Mouse (Mus musculus) lung, adult 2 months (tissue): ENCODE measurements around the gene Pgam1.

Experiments
- CTCF ChIP-seq: fragments of 200-500 bp; IDR thresholded peaks from 2 replicates; pipeline ENCODE4 v1.5.1; 2011; ENCODE audit warnings: mild to moderate bottlenecking, low read length, control low read depth; ENCODE audit not compliant: insufficient read depth
- POLR2A ChIP-seq: fragments of 200-500 bp; IDR thresholded peaks from 2 replicates; pipeline ENCODE4 v1.6.1; 2011; ENCODE audit warnings: low read depth, mild to moderate bottlenecking, control low read depth, low read length, borderline replicate concordance; ENCODE audit errors: extremely low read depth

DNA sequence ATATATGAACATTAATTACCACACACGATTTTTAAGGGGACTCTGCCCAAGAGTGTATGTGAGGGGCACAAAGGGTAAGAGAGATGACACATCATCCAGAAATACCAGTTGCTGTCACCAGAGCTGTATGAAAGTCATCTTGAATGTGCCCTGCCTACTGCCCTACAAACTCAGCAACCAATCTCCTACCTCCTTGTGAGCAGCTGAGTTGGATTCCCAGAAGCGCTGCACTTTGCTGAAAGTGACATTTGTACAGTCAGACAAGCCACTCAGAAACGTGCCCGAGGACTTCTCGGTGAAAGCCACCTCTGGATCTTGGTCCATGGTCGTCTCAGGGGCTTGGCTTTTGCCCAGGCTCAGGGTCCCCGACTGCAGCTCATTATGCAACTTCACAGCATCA is 16.8 kb upstream of the Pgam1 start:
- TF ChIP-seq CTCF (no peak), POLR2A (no peak)
